Mouse (Mus musculus) activated CD4-positive, CD25-positive, alpha-beta regulatory T cell, adult 9 weeks (primary cell): ENCODE data around the gene Gm43302. TPM values are rescaled to one million over a fixed set of nuclear protein-coding genes. Genes with fewer than 3 reads are reported as not detected.

ENCODE experiments used
- polyA plus RNA-seq: library from polyadenylated mRNA; unstranded; fragments of 100-300 nt; shearing (Covaris generic); gene quantifications from one replicate; pipeline ENCODE4 v1.2.1, GENCODE M21; 2017

The Gm43302 gene
- polyA plus RNA-seq, result 22.6 TPM

DNA sequence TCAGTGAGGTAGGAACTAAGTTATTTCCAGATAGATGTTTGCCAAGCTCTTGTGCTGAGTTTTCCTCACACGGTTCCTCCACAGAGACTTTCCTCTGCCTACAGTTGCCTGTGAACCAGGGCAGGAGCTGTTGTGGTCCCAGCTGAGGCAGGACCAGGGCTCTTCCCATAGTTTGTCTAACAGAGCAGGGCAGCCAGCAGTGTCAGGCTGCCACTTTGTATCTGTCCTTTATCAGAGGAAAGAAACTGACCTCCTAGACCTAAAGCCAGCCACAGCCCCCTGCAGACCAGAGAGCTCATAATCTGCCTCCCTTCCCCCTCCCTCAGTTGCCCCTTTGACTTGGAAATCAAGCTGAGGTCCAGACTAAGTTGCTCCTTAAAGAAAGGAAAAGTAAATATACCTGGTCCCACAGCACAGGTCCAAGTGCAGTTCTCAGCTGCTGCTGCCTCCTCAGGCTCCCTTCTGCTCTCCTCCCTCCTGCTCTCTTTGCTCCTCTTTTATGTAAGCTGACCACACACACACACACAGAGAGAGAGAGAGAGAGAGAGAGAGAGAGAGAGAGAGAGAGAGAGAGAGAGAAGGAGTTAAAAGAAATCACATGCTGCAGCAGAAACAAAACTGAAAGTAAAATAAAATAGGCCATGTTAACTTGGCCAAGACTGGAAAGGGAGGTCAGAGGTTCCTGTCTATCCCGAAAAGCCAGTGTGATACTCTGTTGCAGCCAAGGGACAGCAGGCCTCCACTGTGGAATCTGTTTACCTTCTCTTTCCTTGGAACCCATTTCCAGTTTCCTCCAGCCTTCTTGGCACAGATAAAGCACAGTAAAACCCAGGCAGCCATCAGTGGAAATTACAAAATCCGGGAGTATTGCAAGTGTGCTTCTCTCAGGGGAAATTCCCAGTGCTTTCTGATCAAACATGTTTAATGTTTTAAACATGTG lies at the start of gene Gm43302, which contains the start of gene Gbp6:
TSS of gene Gm43302 (minus strand) at position 470 of the 940 bp plus-strand sequence.
TSS of gene Gbp6 (minus strand) at position 473 of the 940 bp plus-strand sequence.

DNA sequence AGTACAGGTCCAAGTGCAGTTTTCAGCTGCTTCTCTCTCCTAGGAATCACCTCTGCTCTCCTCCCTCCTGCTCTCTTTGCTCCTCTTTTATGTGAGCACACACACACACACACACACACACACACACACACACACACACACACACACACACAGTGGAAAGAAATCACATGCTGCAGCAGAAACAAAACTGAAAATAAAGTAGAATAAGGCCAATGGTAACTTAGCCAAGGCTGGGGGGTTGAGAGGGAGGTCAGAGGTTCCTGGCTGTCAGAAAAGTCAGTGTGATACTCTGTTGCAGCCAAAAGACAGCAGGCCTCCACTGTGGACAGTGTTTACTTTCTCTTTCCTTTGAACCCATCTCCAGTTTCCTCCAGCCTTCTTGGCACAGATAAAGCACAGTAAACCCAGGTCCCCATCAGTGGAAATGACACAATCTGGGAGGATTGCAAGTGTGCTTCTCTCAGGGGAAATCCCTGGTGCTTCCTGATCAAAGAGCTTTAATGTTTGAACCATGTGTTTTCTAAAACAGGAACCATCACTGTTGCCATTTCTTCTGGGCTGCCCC lies 53.9 kb downstream of the Gm43302 start, which contains the start of gene Gbp10:
TSS of gene Gbp10 (minus strand) at position 51 of the 565 bp plus-strand sequence.

Other genes with a start within 250 kb of the Gm43302 start
- gene Gbp9, start 154.2 kb downstream of the Gm43302 start, polyA plus RNA-seq, result 183 TPM
- 149 TPM for gene Gbp8, start 154.2 kb downstream of the Gm43302 start, polyA plus RNA-seq
- 372 TPM for gene Gbp4, start 154.1 kb downstream of the Gm43302 start, polyA plus RNA-seq
- 149 TPM for gene Gbp10, start 54.2 kb downstream of the Gm43302 start, polyA plus RNA-seq
- 318 TPM for gene Gbp6, start within 50 bp of the Gm43302 start, polyA plus RNA-seq
- gene Lrrc8b, start 122.1 kb upstream of the Gm43302 start, polyA plus RNA-seq, result 1.2 TPM
- 58.4 TPM for gene Lrrc8c, start 225.7 kb upstream of the Gm43302 start, polyA plus RNA-seq